Mouse (Mus musculus): ENCODE measurements around the gene AC134908.4.

DNA sequence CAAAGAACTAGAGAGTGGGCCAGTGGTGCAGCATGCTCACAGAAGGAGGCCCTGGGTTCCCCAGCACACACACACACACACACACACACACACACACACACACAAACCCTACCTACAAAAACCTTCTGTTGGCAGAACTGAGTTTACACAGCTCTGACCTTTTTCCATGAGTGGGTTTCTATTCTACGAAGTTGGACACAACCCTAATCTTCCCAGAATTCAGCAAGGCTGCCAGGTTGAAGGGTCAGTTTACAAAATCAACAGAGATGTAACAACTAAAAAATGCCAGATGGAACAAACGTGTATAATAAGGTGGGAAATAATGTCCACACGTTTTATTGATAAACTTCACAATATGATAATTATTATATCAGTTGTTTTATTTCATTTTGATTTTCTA lies 37.8 kb downstream of the AC134908.4 start:
- no peak for TF ChIP-seq POLR2A (IDR thresholded peaks at IDR 0.05; ENCODE audit: insufficient read depth, low read depth, low read length)
- no peak for TF ChIP-seq CTCF (IDR thresholded peaks at IDR 0.05; ENCODE audit: insufficient read depth, low read depth, low read length)
